Mouse (Mus musculus): ENCODE measurements around the gene Gm20521.
"Not testable (repeated sequence)": the region's sequence is repeated elsewhere in the genome, so short reads cannot be mapped to it uniquely, and the experiment has no call there.

Gm20521 gene

GRCm38 (mm10) chr14:54935904-54936830 is 52.9 kb downstream of the Gm20521 start, which contains the start of gene Cmtm5:
TSS of gene Cmtm5 (plus strand) at chr14:54936261.
- in situ Hi-C loops (cut with MboI, MseI): loop anchor here (5.0 kb wide), 1 partner anchor 89 kb away; no protein-coding TSS in a partner anchor

DNA sequence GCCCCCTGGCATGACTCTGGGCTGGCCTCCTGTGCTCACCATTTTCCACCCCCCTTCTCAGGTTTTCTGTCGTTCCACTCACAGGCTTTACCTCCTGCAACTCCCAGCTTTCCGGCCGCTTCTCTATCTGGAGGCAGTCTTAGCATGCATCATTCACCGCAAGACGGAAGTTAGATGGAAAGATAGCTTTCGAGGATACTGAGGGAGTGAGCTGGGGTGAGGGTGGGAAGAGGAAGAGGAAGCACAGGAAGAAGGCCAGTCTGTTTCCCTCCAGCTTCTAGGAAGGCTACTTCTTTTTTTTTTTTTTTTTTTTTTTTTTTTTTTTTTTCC is 53.6 kb downstream of the Gm20521 start:
- in situ Hi-C loops (cut with MboI, MseI): loop anchor here (5.0 kb wide), 1 partner anchor 89 kb away; no protein-coding TSS in a partner anchor

- in situ Hi-C loops (cut with MboI, MseI): loop anchor here (5.0 kb wide), 1 partner anchor 90 kb away; no protein-coding TSS in a partner anchor
Observed at GRCm38 (mm10) chr14:54937361-54938182, 54.3 kb downstream of the Gm20521 start.

- in situ Hi-C loops (cut with MboI, MseI): loop anchor here (5.0 kb wide), 1 partner anchor 91 kb away; no protein-coding TSS in a partner anchor
Observed at GRCm38 (mm10) chr14:54938431-54939219, 55.4 kb downstream of the Gm20521 start.

DNA sequence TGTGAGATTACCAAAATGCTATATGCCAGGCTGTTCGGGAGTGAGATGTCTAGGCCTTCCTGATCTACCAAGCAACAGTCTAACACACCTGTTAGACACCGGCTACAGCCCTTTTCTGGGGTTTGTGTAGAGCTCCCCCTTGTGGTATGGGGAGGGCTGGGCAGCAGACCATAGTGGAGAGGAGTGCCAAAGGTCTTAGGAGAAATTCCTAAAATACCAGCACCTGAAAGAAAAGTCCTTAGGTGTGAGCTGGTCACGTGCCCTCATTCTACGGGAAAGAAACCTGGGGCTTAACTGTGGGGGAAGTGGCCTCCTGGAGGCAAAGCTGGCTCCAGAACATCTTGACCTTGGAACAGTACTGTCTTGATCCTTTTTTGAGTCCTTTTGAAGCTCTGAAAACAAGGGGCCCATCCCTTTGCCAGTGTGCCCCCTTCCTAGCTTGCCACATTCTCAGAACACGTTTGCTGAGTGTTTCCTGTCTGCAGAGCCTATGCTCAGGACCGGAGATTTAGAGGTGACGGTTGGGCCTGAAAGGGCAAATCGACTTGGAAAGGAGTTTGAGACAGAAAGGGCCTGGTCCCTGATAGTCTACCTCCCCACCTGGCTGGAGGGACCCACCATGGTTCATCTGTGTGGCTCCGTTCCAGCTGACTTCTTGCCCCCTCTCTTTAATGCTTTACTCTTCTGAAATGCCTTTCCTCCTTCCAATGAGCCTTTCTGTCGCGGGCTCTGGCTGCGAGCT is 56.4 kb downstream of the Gm20521 start:
- in situ Hi-C loops (cut with MboI, MseI): loop anchor here (5.0 kb wide), 1 partner anchor 92 kb away; no protein-coding TSS in a partner anchor

DNA sequence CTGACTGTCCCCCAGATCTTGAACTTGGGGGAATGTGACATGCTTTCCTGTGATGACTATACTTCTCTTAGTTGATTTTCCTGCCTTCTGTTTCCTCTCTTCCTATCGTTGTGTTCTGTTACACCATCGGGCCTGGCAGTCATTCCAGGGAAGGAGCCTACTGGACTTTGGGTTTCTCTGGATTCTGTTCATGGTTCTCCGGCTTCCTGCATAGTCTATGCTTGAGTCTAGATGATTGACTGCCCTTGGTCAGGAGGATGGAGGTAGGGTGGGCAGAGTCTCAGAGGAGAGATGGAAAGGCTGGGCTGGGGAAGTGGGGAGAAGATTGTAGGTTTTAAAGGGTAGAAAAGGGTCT is 56.9 kb downstream of the Gm20521 start:
- in situ Hi-C loops (cut with MboI, MseI): no loop called here

- in situ Hi-C loops (cut with MboI, MseI): no loop called here
Observed at GRCm38 (mm10) chr14:54941024-54941978, 58.1 kb downstream of the Gm20521 start.

DNA sequence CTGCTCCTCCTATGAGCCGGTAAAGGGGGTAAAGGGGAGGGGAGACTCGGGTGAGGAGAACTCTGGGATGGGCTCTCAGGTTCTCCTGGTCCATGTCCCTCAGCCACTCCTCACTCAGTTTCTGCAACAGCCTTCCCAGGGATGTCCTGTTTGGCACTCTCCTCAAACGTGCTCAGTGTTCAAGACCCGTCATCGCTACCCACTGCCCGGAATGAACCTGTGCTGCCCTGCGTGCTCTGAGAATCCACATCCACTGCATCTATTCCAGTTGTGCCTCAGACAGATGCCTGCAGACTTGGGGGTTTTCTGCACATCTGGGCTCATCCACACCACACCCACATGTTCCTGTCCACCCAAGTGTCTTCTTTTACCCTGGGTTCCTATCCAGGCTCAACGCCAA is 59.2 kb downstream of the Gm20521 start:
- in situ Hi-C loops (cut with MboI, MseI): no loop called here

DNA sequence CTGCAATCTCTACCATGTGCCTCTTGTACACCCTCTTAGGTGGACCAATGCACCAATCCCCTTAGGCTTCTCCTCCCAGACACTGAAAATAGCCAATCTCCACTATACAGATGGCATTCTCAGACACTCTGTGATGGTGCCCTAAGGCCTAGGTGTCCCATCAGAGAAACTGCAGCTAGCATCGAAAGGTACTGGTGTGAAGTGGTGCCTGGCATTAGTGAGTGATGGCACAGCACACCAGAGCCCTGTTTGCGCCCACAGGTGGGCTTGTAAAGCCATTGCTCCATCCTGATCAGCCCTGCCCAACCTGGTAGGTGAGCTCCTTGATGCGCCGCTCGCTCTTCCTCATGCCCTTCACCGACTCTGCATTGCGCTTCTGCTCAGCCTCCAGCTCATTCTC is 60.7 kb downstream of the Gm20521 start:
- in situ Hi-C loops (cut with MboI, MseI): no loop called here

DNA sequence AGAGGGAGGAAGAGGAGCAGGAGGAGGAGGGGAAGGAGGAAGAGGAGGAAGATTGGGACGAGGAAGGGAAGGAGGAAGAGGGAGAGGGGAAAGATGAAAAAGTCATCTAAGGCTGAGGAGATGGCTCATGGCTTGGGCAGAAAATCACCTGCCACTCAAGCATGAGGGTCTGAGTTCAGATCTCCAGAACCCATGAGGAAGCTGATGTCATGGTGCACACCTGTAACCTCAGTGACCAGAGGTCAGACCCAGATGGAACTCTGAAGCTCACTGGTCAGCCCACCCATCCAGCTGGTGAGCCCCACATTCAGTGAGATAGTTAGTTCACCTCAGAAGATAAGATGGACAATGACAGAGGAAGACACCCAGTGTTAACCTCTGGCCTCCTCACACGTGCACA is 61.7 kb downstream of the Gm20521 start:
- in situ Hi-C loops (cut with MboI, MseI): no loop called here

- in situ Hi-C loops (cut with MboI, MseI): no loop called here
Observed at GRCm38 (mm10) chr14:54945975-54946704, 62.9 kb downstream of the Gm20521 start.

GRCm38 (mm10) chr14:54947008-54947407 is 63.8 kb downstream of the Gm20521 start:
- in situ Hi-C loops (cut with MboI, MseI): not testable (repeated sequence)

All from regulatory T cell (primary cell).